17 mouse cellular contexts compared by ENCODE assay signal in genomic region chr6:147329201-147329600, GRCm38 (mm10).
DNase-seq lines count a peak whose midpoint lies in the region; ATAC-seq lines count a peak whose summit lies in the region.
"Had no signal": no experiment of that assay in that cellular context is flagged by ENCODE, and none has a peak within 500 bp of the region (broad histone marks: within the 10 kb centered on the region; RNA-seq: fewer than 3 reads in every experiment).

No protein-coding gene starts in this region.

- 73% methylated on average over 5 of the region's 5 CpGs for WGBS in liver, embryonic 12.5 days (ENCODE audit: insufficient replicate concordance)

- H3K4me2 ChIP-seq in liver, embryonic 12.5 days, result no peak overlapping the region
- H3K4me2 ChIP-seq: heart, embryonic 13.5 days; limb, embryonic 15.5 days had no signal

- no peaks in the 10 kb centered on the region for H3K4me1 ChIP-seq in liver, embryonic 12.5 days
- H3K4me1 ChIP-seq: heart, embryonic 13.5 days; hindbrain, embryonic 10.5 days; limb, embryonic 15.5 days; midbrain, embryonic 10.5 days had no signal

- intact Hi-C loops in left cerebral cortex, postnatal 36 days (cut with DNase I), result no loop called here

- H3K27ac ChIP-seq in liver, embryonic 12.5 days, result no peak overlapping the region
- H3K27ac ChIP-seq: heart, embryonic 13.5 days; hindbrain, embryonic 10.5 days; limb, embryonic 15.5 days; midbrain, embryonic 10.5 days had no signal

- no peaks in the 10 kb centered on the region for H3K27me3 ChIP-seq in liver, embryonic 12.5 days (replicated peaks)
- H3K27me3 ChIP-seq: heart, embryonic 13.5 days; limb, embryonic 15.5 days had no signal

- no peak overlapping the region for H3K4me3 ChIP-seq in liver, embryonic 12.5 days
- H3K4me3 ChIP-seq: heart, embryonic 13.5 days; hindbrain, embryonic 10.5 days; limb, embryonic 15.5 days; midbrain, embryonic 10.5 days; myocyte had no signal

- peak; percentile 59 for DNase-seq in right cerebral cortex, adult 18-20 months
- DNase-seq in right cerebral cortex, postnatal 4 days, result no peak
- peak; percentile 74 to 80 for DNase-seq in layer of hippocampus, adult 8-10 months (ENCODE audit: low spot score in 2 of 2)
- peak; percentile 19 to 29 for DNase-seq in left cerebral cortex, postnatal 36 days (ENCODE audit: low spot score in 2 of 2)
- no peak for DNase-seq in adrenal gland, adult 18-20 months (ENCODE audit: low spot score in 2 of 2)
- DNase-seq in ovary, postnatal 10 days (ENCODE audit: low spot score), result no peak
- DNase-seq: gastrocnemius, postnatal 14 days; kidney, postnatal 25 days; thymus, postnatal 14 days had no signal

- H3K36me3 ChIP-seq in liver, embryonic 12.5 days, result no peaks in the 10 kb centered on the region
- H3K36me3 ChIP-seq: heart, embryonic 13.5 days; hindbrain, embryonic 10.5 days; limb, embryonic 15.5 days; midbrain, embryonic 10.5 days had no signal

- H3K9ac ChIP-seq in liver, embryonic 12.5 days, result no peak overlapping the region
- H3K9ac ChIP-seq: heart, embryonic 13.5 days; limb, embryonic 15.5 days had no signal

- ATAC-seq in liver, embryonic 12.5 days, result no peak
- ATAC-seq: activated CD4-positive, CD25-positive, alpha-beta regulatory T cell, adult 4 months; intestine, postnatal 0 days had no signal

- H3K9me3 ChIP-seq in liver, embryonic 12.5 days (replicated peaks), result no peaks in the 10 kb centered on the region
- H3K9me3 ChIP-seq: heart, embryonic 13.5 days; hindbrain, embryonic 10.5 days; limb, embryonic 15.5 days; midbrain, embryonic 10.5 days had no signal

Comparison
In these comparisons a context has a peak if more than half of its experiments do, and no peak if none do; other contexts are left out.
1. DNase-seq: peak in right cerebral cortex, adult 18-20 months (single experiment), layer of hippocampus, adult 8-10 months (2 of 2) and left cerebral cortex, postnatal 36 days (2 of 2); none in right cerebral cortex, postnatal 4 days (single experiment), adrenal gland, adult 18-20 months (0 of 2) and ovary, postnatal 10 days (single experiment).